Mouse (Mus musculus) lung, embryonic 14.5 days (tissue): Measurements from ENCODE around the gene Arhgef9. TPM values are rescaled to one million over a fixed set of nuclear protein-coding genes. Genes with fewer than 3 reads are reported as not detected.
A peak's percentile ranks its signal among the peaks of the same experiment; 100 is the strongest.

Experiments used
- ATAC-seq: fragments of 200-750 bp; cut with Nextera tagmentation; 2 replicates; pipeline ENCODE4 v1.8.0; 2017; ENCODE audit warnings: mild to moderate bottlenecking, moderate TSS enrichment, moderate library complexity; ENCODE audit not compliant: insufficient read depth
- DNase-seq: peaks from one replicate; pipeline ENCODE4 v3.0.0-alpha.2; 2015
- H3K27ac ChIP-seq: fragments of 300-500 bp; sonication (generic); 2 replicates; pipeline ENCODE4 v1.5.1; 2014; ENCODE audit warnings: low read depth, mild to moderate bottlenecking, moderate library complexity
- H3K27me3 ChIP-seq: fragments of 300-500 bp; sonication (generic); 2 replicates; pipeline ENCODE4 v1.6.1; 2014; ENCODE audit warnings: low read length, control low read depth; ENCODE audit not compliant: insufficient read depth
- H3K36me3 ChIP-seq: fragments of 300-500 bp; sonication (generic); 2 replicates; pipeline ENCODE4 v1.6.1; 2014; ENCODE audit warnings: control low read depth; ENCODE audit not compliant: insufficient read depth
- H3K4me1 ChIP-seq: fragments of 300-500 bp; sonication (generic); 2 replicates; pipeline ENCODE4 v1.6.1; 2014; ENCODE audit warnings: antibody characterized with exemption, control low read depth; ENCODE audit not compliant: insufficient read depth
- H3K4me2 ChIP-seq: fragments of 300-500 bp; sonication (generic); 2 replicates; pipeline ENCODE4 v1.6.1; 2014; ENCODE audit warnings: mild to moderate bottlenecking
- H3K4me3 ChIP-seq: fragments of 300-500 bp; sonication (generic); 2 replicates; pipeline ENCODE4 v1.5.1; 2014; ENCODE audit warnings: low read depth, low read length
- H3K9ac ChIP-seq: fragments of 300-500 bp; sonication (generic); 2 replicates; pipeline ENCODE4 v1.6.1; 2014
- H3K9me3 ChIP-seq: fragments of 300-500 bp; sonication (generic); 2 replicates; pipeline ENCODE4 v1.6.1; 2016; ENCODE audit warnings: low read depth, low read length, control low read depth
- CTCF ChIP-seq: IDR thresholded peaks from 2 replicates; pipeline ENCODE4 v1.5.1; 2016; ENCODE audit warnings: antibody characterized with exemption, low read depth
- WGBS: fragments of 180-500 bp; shearing (Covaris S2); extraction: QIAGEN DNeasy Blood & Tissue Kit; methylation state at CpG from one replicate; pipeline ENCODE4 v1.1.7; 2014; 5-methylcytosine and 5-hydroxymethylcytosine counted together
- polyA plus RNA-seq: library from polyadenylated mRNA; unstranded; fragments of >200 nt; fragmentation: Nextera tagmentation; extraction: Ambion mirVana; gene quantifications from 2 replicates; pipeline ENCODE4 v1.2.1, GENCODE M21; 2014

Gene Arhgef9
- 11.3 and 12.3 TPM in 2 replicates for polyA plus RNA-seq

DNA sequence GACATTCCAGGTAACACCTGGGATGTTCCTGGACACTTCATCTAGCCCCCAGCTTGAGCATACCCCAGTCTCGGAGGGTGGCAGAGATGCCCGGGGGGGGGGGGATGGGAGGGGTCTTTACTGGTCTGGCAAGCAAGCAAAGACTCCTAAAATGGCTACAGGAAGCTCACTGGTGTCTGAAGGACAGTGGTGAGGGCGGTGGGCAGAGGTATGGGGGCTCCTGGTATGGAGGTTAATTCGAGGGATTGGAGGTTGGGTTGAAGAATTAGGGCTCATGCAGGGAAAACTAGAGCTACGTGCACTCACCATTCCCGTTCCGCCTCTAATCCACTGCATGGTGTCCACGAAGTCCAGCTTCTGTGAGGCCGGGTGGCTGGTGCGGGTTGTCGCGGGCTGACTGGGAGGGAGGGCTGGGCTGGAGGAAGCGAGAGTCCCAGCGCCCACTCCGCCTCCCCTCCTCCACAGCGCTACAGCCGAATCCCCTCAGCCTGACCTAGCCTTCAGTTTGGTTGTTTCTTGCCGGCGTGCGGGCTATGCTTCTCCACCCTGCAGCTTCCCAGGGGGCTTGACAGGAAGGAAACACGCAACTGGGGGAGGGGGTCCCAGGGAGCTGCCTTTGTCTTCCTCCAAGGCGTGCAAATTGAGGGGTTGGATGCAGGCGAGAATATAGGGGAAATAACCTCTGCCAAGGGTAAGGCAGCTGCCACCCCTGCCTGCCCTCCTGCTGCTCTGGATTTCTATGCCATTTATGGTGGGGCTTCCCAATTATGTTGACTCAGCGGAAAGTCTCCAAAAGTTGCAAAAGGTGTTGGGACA lies at the start of gene Arhgef9:
Arhgef9 (minus strand) TSS at position 753 of the 816 bp plus-strand sequence.
- ATAC-seq (peak; percentile 92), DNase-seq (peak; percentile 45)
- no peaks in the 10 kb centered on the region for H3K36me3 ChIP-seq
- peak within 1 kb of the TSS; percentile 55 for H3K9ac ChIP-seq
- no peak within 1 kb of the TSS for H3K27ac ChIP-seq
- H3K27me3 ChIP-seq, result no peaks in the 10 kb centered on the region
- peak within 1 kb of the TSS; percentile 38 for H3K4me3 ChIP-seq
- H3K4me2 ChIP-seq, result peak within 1 kb of the TSS; percentile 63
- TF ChIP-seq CTCF, result no peak
- H3K4me1 ChIP-seq, result no peaks in the 10 kb centered on the region
- H3K9me3 ChIP-seq, result no peaks in the 10 kb centered on the region
- WGBS, result 13% methylated on average over 21 of the region's 24 CpGs

GRCm38 (mm10) chrX:95238896-95239295 lies 42.2 kb upstream of the Arhgef9 start:
- no peak overlapping the region for H3K4me2 ChIP-seq
- no peak overlapping the region for H3K9ac ChIP-seq
- H3K27ac ChIP-seq, result no peak overlapping the region
- ATAC-seq, result no peak
- H3K36me3 ChIP-seq, result no peaks in the 10 kb centered on the region
- TF ChIP-seq CTCF, result no peak
- no peaks in the 10 kb centered on the region for H3K4me1 ChIP-seq
- no peaks in the 10 kb centered on the region for H3K9me3 ChIP-seq
- no peaks in the 10 kb centered on the region for H3K27me3 ChIP-seq
- H3K4me3 ChIP-seq, result no peak overlapping the region
- no peak for DNase-seq

GRCm38 (mm10) chrX:95195363-95196103 lies 1.1 kb downstream of the Arhgef9 start:
- DNase-seq (no peak), ATAC-seq (peak; percentile 12; the same call in 1 of the 2 replicates)
- no peak for TF ChIP-seq CTCF
- Histone ChIP-seq H3K9ac (peak overlapping the region; percentile 55), H3K4me3 (peak overlapping the region; percentile 38), H3K9me3 (no peaks in the 10 kb centered on the region), H3K4me2 (peak overlapping the region; percentile 63), H3K36me3 (no peaks in the 10 kb centered on the region), H3K4me1 (no peaks in the 10 kb centered on the region), H3K27me3 (no peaks in the 10 kb centered on the region), H3K27ac (no peak overlapping the region)
- WGBS, result 52% methylated on average over 3 of the region's 3 CpGs

GRCm38 (mm10) chrX:95175978-95176377 lies 20.7 kb downstream of the Arhgef9 start:
- ATAC-seq, result no peak
- Histone ChIP-seq H3K27ac (no peak overlapping the region), H3K4me3 (no peak overlapping the region), H3K9ac (no peak overlapping the region), H3K27me3 (no peaks in the 10 kb centered on the region), H3K9me3 (no peaks in the 10 kb centered on the region), H3K36me3 (no peaks in the 10 kb centered on the region), H3K4me1 (no peaks in the 10 kb centered on the region), H3K4me2 (no peak overlapping the region)
- 19% methylated on average over 3 of the region's 3 CpGs for WGBS
- TF ChIP-seq CTCF, result peak; percentile 59
- peak; percentile 72 for DNase-seq

- H3K27ac ChIP-seq, result peak overlapping the region; percentile 69
- DNase-seq, result peak; percentile 92
- H3K27me3 ChIP-seq, result no peaks in the 10 kb centered on the region
- no peak for TF ChIP-seq CTCF
- no peaks in the 10 kb centered on the region for H3K9me3 ChIP-seq
- H3K36me3 ChIP-seq, result no peaks in the 10 kb centered on the region
- peak overlapping the region; percentile 47 for H3K4me3 ChIP-seq
- WGBS, result 10% methylated on average over 16 of the region's 16 CpGs
- H3K4me2 ChIP-seq, result peak overlapping the region; percentile 58
- H3K4me1 ChIP-seq, result no peaks in the 10 kb centered on the region
- peak; percentile 100 for ATAC-seq
- peak overlapping the region; percentile 60 for H3K9ac ChIP-seq
Observed at GRCm38 (mm10) chrX:95166317-95166716, 30.3 kb downstream of the Arhgef9 start.

DNA sequence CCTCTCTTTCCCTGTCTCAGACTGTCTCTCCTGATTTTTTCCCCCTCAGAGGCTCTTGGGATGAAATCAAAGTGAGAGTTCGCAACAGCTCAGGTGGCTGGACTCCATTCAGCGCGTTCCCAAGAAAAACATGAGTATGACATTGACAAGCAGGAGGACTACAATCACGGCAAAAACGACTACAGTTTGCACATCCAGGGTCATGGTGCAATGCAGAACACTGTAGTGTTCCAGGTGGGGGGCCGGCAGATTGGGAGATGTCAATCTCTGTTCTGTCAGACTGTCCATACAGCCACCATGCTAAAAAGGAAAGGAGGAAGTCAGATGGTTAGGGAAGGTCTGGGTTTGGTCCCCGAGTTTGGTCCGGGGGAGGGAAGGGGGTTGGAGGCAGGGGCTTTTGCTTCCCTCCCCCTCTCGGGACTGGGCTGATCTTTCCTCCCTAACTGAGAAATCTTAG lies 31.0 kb downstream of the Arhgef9 start:
- Histone ChIP-seq H3K27ac (peak overlapping the region; percentile 69), H3K36me3 (no peaks in the 10 kb centered on the region), H3K9ac (peak overlapping the region; percentile 60), H3K9me3 (no peaks in the 10 kb centered on the region), H3K4me3 (peak overlapping the region; percentile 47), H3K4me1 (no peaks in the 10 kb centered on the region), H3K27me3 (no peaks in the 10 kb centered on the region), H3K4me2 (peak overlapping the region; percentile 58)
- ATAC-seq, result peak; percentile 52
- peak; percentile 18 for DNase-seq
- TF ChIP-seq CTCF, result no peak
- 15% methylated on average over 9 of the region's 9 CpGs for WGBS

GRCm38 (mm10) chrX:95164140-95164539 lies 32.5 kb downstream of the Arhgef9 start:
- Histone ChIP-seq H3K36me3 (no peaks in the 10 kb centered on the region), H3K27ac (no peak overlapping the region), H3K4me3 (no peak overlapping the region), H3K9ac (no peak overlapping the region), H3K27me3 (no peaks in the 10 kb centered on the region), H3K4me1 (no peaks in the 10 kb centered on the region), H3K4me2 (peak overlapping the region; percentile 58), H3K9me3 (no peaks in the 10 kb centered on the region)
- ATAC-seq, result no peak
- 54% methylated on average over 6 of the region's 6 CpGs for WGBS
- DNase-seq, result no peak
- no peak for TF ChIP-seq CTCF
